Mouse (Mus musculus): ENCODE results near the gene Lhx2.

Lhx2 gene

DNA sequence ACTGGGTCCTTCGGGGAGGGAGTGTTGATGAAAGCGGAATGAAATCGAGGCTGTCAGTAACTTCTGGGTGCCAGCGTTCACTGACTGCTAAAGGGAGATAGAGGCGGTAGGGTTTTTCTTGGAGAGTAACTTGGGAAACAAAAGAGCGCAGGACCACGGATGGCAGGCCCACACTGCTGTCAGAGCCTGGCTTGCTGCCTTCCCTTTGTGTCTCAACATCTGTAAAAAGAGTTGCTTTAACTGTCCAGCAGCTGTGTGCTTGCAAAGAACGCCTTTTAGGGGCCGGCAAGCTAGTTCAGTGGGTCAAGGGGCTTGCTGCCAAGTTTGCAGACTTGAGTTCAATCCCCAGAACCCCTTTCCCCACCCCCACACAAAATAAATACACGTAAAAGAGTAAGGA is 20.1 kb downstream of the Lhx2 start:
- DNase-seq (ENCODE audit: low read depth, low spot score) = no peak

DNA sequence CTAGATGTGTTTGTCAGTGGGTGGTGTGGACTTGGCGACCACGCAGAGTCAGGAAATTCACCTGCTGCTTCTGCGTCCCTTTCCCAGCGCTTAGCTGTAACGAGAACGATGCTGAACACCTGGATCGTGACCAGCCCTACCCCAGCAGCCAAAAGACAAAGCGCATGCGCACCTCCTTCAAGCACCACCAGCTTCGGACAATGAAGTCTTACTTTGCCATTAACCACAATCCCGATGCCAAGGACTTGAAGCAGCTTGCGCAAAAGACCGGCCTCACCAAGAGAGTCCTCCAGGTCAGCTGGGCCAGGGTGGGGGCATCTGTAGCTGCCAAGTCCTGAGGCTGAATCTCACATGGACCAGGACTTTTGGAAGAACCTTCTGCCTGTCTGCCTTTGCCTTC is 20.7 kb downstream of the Lhx2 start:
- no peak for DNase-seq (ENCODE audit: low read depth, low spot score)

DNA sequence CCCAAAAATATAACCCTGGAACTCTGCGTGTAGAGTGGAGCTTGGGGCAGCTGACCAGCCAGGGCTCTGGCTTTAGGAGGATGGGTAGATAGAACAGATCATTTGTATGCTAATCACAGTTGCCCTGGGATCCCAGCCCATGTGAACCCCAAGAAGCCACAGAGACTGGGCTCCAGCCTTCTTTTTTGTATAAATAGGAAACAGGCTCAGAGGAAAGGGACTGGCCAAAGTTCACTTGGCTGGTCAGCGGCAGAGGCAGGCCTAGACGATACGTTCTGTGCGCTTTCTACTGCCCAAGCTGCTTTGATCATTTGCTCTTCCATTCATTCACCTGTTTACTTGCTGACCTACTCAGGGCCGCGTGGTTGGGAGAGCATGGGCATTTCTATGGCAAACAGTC is 27.1 kb downstream of the Lhx2 start:
- DNase-seq (ENCODE audit: low read depth, low spot score) = no peak

DNA sequence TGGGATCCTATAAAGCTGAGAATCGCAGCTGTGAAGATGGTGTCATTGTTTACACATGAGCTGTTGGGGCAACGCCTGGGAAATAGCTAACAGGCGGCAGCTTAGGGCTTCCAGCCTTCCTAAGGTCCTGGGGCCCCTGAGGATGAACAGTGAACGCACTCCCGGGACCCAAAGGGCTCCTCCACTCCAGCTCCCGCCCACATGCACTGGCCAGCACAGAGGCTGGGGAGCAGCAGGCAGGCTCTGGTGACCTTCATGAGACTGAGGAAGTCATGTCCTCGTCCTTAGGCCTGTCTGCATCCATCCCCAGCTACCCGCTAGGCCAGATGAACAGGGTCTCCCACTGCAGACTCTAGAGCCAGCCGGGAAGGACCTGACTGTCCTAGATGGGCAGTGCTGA is 27.9 kb downstream of the Lhx2 start:
- no peak for DNase-seq (ENCODE audit: low read depth, low spot score)

- no peak for DNase-seq (ENCODE audit: low read depth, low spot score)
Measured at GRCm38 (mm10) chr2:38367852-38368251, 28.8 kb downstream of the Lhx2 start.

DNA sequence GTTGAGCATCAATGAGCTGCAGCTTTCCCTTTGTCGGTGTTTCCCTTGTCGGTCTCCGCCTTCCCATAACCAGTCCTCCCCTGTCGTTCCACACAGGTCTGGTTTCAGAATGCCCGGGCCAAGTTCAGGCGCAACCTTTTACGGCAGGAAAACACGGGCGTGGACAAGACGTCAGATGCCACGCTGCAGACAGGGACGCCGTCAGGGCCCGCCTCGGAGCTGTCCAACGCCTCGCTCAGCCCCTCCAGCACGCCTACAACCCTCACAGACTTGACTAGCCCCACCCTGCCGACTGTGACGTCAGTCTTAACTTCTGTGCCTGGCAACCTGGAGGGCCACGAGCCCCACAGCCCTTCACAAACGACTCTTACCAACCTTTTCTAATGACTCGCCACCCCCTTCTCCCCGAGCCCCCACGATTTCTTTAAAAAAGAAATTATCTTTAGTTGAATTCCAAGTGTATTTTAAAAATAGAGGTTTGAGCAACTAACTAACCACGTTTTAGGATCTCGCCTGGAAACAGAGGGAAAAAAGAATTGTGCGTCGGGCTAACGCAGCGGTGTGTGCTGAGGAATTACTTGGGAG is 29.8 kb downstream of the Lhx2 start:
- no peak for DNase-seq (ENCODE audit: low read depth, low spot score)

DNA sequence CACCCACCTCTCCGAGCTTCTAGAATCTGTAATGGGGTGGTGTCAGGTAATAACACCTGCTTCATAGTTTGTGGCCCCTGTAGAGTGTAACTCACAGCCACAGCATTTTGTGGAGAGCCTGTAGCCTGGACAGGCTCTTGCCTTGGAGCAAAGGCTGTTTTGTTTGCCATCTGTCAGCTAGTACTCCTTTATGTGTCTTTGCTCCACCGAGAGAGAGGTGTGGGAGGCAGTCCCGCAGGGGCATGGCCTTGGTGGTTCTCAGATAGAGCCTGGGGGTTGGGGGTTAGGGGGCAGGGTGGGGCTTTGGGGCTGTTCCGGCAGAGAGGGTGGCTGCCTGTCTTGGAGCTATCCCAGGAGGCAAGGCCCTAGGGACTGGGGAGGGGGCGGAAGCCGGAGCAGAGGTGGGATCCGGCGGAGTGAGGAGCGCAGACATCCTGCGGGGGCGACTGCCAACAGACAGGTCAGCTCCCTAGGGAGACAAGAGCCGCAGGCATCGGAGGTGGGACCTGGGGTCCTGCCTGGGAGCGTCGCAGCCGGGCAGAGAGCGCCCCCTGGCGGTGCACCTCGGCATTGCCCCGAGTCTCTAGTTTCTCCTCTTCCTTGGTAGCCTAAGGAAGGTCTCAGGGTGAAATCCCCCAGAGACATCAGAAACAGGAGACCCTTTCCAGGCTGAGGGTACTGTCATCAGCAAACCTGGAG is 36.7 kb downstream of the Lhx2 start:
- no peak for DNase-seq (ENCODE audit: low read depth, low spot score)

DNA sequence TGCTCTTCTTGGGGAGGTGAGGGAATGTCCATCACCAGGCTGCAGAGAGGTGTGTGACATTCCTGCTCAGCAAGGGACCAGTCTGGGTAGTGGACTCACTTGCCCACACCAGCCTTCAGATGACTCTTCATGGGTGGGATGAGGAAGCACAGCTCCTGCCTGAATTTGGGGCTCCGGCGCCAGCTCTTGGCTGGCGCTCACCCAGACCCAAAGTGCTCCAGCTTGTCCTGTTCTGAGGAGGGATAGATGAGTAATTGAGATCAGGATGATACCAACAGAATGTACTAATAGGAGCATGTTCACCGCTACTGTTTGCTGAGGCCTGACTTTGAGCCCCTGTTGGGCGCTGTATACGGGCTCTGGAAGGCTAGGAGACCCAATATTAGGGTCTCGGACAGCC is 38.2 kb downstream of the Lhx2 start:
- no peak for DNase-seq (ENCODE audit: low read depth, low spot score)

DNA sequence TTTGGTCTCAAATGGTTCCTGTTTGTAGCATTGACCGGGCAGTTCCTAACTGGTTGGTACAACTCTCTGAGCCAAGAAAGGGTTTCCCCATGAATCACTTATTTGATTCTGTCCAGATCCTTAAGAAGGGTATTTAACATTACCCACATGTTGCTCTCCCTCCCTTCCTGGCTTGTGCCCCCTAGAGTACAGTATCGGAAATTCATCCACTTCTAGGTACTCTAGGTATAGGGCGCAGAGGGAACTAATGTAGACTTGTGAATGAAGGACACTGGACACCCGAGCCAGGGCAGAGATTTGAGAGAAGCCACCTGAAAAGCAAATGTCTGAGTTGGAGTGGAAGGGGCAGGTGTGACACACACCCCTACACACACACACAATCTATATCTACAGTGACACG is 39.3 kb downstream of the Lhx2 start:
- DNase-seq (ENCODE audit: low read depth, low spot score) = no peak

DNA sequence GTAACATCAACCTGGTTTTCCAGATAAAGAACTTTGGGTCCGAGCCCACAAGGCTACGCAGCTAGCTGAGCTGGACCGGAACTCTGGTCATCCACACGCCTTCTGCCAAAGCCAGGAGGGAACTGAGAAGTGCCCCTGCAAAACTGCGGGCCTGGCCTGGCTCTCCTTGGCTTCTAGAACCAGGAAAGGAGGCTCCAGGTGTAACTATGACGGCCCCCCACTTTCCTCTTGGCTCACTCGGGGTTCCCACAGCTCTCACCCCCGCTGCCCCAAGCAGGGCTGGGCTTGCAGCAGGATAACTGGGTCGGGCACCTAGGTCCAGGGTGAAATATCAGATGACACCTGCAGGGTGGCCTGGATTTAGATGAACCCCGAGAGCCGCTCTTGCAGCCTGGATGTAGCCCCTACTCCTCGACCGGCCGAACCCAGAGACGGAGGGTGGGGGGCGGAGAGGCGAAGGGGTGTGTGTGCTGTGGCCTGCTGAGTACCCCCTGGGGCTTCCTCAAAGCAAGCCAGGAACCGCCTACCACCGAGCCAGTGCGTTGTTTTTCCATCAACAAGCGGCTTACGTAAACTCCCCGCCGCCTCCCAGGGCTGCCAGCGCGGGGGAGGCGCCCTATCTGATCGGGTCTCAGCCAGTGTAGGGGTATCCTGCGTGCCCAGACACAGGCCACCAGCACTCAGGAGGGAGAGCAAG is 39.9 kb downstream of the Lhx2 start:
- no peak for DNase-seq (ENCODE audit: low read depth, low spot score)

DNA sequence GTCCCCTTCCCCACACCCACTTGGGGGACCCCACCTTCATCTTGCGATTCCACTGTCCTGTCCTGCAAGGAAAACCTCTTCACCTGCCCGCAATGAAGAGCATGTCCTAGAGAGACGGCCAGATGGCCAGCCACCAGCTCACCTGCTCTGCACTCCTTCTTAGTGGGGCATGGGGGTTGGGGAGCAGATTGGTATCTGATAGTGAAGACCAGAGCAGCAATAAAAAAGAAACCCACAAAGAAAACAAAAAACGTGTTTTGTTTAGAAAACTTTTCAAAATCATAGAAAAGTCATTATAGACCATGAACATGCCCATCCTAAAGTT is 40.4 kb downstream of the Lhx2 start:
- no peak for DNase-seq (ENCODE audit: low read depth, low spot score)

DNA sequence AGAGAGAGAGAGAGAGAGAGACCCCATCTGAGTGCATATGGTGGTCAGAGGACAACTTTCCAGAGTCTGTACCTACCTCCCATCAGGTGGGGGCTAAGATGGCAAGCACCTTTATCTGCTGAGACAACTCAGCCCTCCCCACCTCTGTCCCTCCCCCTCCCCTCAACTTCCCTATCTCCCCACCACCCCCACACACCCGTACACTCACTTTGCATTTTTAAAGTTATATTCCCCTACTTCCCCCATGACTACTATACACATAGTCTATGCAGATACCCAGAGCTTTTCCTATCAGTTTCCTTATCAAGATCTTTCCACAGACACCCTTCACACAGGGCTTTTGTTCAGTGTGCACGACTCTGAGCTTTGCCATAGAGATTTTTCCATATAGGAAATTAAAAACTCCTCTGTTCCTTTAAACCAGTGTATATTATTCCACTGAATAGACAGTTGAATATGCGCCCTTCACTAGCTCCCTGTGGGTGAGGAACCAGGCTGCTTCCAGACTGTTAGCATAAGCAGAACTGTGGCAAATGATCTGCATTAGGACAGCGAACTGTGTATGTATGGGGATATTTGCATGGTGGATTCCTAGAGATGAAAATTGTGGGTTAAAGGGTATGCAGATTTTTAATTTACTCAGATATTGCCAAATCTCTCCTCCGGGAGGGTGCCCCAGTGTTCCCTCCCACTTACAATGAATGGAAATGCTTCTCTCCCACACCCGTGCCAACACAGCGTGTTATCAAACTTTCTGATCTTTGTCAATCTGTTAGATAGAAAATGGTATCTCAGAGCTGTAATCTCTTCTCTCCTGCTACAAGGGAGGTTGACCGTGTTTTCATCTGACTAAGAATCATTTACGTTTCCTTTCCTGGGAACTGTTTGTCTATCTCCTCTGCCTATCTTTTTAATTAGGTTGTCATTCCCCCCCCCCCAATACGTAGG is 41.3 kb downstream of the Lhx2 start:
- DNase-seq (ENCODE audit: low read depth, low spot score) = no peak

DNA sequence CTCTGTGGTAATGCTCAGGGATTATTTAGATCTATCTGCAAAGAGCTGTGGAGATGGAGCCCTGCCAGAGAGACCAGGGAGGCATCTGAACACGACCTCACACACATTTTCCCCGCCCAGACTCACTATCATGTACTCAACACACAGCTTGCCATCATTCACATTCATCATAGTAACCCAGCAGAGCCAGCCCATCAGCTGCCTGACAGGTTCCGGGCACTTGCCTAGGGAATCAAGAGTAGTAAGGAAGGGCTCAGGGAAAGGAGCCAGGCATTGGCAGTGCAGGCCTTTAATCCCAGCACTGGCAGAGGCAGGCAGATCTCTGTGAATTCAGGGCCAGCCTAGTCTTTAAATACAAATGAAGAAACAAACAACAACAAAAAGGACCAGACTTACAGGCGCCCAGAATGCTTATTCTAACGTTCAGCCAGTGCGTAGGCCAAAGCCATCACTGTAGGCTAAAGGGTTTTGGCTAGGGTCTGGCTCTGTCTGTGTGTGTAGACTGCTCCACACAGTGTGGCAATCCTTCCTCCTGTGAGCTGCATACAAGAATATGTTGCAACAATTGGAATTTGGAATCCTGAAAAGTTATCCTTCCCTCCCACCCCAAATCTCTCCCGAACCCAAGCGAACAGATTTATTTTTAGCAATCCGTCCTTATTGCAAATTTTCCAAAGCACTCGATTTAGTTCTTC is 48.6 kb downstream of the Lhx2 start:
- no peak for DNase-seq (ENCODE audit: low read depth, low spot score)

- no peak for DNase-seq (ENCODE audit: low read depth, low spot score)
Measured at GRCm38 (mm10) chr2:38394977-38395868, 56.1 kb downstream of the Lhx2 start.

DNA sequence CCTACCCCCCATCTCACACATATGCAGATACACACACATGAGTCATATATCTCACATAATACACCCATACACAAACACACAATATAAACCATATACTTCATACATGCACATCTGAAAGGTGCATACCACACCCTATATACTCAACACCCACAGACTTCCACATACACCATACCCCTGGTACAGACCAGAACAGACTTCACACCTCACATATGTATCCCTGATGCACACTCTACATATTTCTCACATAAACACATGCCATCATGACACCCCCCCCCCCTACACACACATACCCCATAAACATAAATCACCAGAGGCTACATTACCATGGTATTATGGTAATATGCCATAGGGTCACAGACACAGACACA is 56.8 kb downstream of the Lhx2 start:
- DNase-seq (ENCODE audit: low read depth, low spot score) = no peak

GRCm38 (mm10) chr2:38397306-38397705 is 58.2 kb downstream of the Lhx2 start:
- DNase-seq (ENCODE audit: low read depth, low spot score) = no peak

DNA sequence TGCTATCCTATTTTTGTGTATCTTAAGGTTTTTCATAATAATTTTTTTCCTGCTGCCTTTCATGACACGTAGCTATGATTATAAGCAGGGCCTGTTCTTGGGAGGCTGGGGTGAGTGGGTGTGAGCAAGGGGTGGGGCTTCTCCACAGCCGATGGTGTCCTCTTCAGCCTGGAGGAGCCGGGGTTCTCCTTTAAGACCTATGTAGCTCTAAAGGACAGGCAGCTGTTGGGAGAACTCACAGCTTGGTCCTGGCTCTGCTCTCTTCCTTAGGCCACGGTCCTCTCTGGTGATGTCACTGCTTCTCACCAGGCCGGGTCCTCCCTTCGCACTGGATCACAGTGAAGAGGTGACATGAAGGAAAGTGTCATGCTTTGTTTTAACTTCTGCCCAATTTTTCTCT is 58.8 kb downstream of the Lhx2 start:
- no peak for DNase-seq (ENCODE audit: low read depth, low spot score)

- DNase-seq (ENCODE audit: low read depth, low spot score) = no peak
Measured at GRCm38 (mm10) chr2:38402611-38403010, 63.5 kb downstream of the Lhx2 start.

- DNase-seq (ENCODE audit: low read depth, low spot score) = no peak
Measured at GRCm38 (mm10) chr2:38403231-38403630, 64.2 kb downstream of the Lhx2 start.

- no peak for DNase-seq (ENCODE audit: low read depth, low spot score)
Measured at GRCm38 (mm10) chr2:38404007-38404596, 65.0 kb downstream of the Lhx2 start.

Data from retina, postnatal 7 days (tissue).